Mouse (Mus musculus): ENCODE measurements around the gene 0610012G03Rik. TPM values are rescaled to one million over a fixed set of nuclear protein-coding genes. Genes with fewer than 3 reads are reported as not detected.

0610012G03Rik gene
- 49.6 and 74.2 TPM in 2 replicates for polyA plus RNA-seq (2012; rRNA removed)

DNA sequence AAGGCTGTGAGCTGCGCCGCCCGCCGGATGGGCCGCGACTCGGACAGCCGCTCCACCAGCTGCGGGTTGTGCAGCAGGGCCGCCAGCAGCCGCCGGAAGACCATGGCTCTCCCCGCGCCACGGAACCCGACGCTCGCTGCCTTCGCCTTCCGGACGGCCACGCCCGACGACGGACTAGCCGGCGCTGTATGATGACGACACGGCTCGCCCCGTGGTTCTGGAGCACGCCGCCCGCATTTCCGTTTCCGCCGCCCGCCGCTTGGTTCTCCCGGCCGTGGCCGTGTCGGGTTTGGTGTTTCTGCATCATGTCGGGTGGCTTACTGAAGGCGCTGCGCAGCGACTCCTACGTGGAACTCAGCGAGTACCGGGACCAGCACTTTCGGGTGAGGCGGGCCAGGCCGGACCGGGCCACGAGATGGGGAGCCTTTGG, at the start of gene 0610012G03Rik, which contains the start of gene Ncbp2:
TSS of gene 0610012G03Rik (minus strand) at position 150 of the 430 bp plus-strand sequence.
TSS of gene Ncbp2 (plus strand) at position 169 of the 430 bp plus-strand sequence.
- under 1% methylated on average over 55 of the region's 55 CpGs for WGBS
- TF ChIP-seq CTCF (IDR thresholded peaks at IDR 0.05; ENCODE audit: insufficient read depth, low read length) (no peak), POLR2A (IDR thresholded peaks at IDR 0.05; ENCODE audit: borderline replicate concordance, extremely low read depth, low read depth, low read length) (peak; percentile 76)
- peak; percentile 97 for DNase-seq
- Histone ChIP-seq H3K4me3 (replicated peaks; ENCODE audit: extremely low read depth, low read depth, low read length) (peak within 1 kb of the TSS; percentile 99), H3K4me1 (ENCODE audit: control insufficient read depth, insufficient read depth, low read length) (peaks cover 7% of the 10 kb centered on the region; the same call in 1 of the 2 replicates)

DNA sequence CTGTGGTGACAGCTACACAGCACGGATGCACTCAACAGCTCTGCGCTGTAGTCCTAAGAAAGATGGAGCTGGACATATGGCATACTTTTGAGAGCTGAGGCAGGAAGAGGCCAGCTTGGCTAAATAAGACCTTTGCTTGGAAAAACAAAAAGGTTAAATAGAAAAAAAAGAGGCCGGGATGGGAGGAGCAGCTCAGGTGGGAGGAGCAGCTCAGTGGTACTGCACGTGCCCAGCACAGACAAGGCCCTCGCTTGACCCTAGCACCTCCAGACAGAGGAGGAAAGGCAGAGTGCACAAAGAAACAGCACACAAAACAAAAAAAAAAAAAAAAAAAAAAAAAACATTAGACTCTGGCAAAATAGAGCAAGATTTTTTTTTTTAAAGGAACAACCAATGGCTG, 48.1 kb upstream of the 0610012G03Rik start:
- DNase-seq: no peak
- TF ChIP-seq POLR2A (IDR thresholded peaks at IDR 0.05; ENCODE audit: borderline replicate concordance, extremely low read depth, low read depth, low read length) (no peak), CTCF (IDR thresholded peaks at IDR 0.05; ENCODE audit: insufficient read depth, low read length) (no peak)
- no peaks in the 10 kb centered on the region for H3K4me1 ChIP-seq (ENCODE audit: control insufficient read depth, insufficient read depth, low read length)
- H3K4me3 ChIP-seq (replicated peaks; ENCODE audit: extremely low read depth, low read depth, low read length): no peak overlapping the region
- WGBS: 77% methylated on average over 5 of the region's 5 CpGs

DNA sequence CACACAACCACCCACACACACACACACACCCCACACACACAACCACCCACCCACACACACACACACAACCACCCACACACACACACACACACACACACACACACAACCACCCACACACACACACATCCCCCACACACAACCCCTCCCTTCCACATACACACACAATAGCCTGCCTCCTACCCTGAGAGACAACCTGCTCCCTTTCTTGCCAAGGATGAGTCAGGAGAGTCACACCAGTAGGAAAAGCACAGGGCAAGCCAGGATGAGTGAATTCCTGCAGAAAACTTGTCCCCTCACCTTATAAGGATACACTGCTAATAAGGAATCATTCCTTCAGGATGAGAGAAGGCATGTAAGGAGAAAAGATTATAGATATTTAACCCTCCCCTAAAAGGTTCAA, 45.7 kb upstream of the 0610012G03Rik start:
- TF ChIP-seq CTCF (IDR thresholded peaks at IDR 0.05; ENCODE audit: insufficient read depth, low read length) (no peak), POLR2A (IDR thresholded peaks at IDR 0.05; ENCODE audit: borderline replicate concordance, extremely low read depth, low read depth, low read length) (no peak)
- Histone ChIP-seq H3K4me3 (replicated peaks; ENCODE audit: extremely low read depth, low read depth, low read length) (no peak overlapping the region), H3K4me1 (ENCODE audit: control insufficient read depth, insufficient read depth, low read length) (no peaks in the 10 kb centered on the region)
- no peak for DNase-seq

DNA sequence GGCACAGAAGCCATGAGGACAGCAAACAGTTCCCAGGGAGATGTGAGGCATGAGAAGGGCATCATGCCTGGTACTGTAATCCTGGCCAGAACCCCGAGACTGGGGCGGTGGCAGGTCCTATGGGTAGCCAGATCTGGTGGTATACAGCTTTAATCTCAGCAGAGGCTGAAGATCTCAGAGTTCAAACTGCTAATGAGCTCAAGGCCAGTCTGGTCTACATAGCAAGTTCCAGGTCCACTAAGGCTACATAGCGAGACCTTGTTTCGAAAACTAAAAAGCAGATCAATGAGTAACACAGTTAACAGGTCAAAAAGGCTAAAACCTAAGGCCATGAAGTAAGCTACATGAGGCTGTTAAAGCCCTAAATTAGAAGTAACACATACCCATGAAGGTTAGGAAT, 44.9 kb upstream of the 0610012G03Rik start:
- no peak for DNase-seq
- no peaks in the 10 kb centered on the region for H3K4me1 ChIP-seq (ENCODE audit: control insufficient read depth, insufficient read depth, low read length)
- 96% methylated on average over 4 of the region's 4 CpGs for WGBS
- no peak for TF ChIP-seq POLR2A (IDR thresholded peaks at IDR 0.05; ENCODE audit: borderline replicate concordance, extremely low read depth, low read depth, low read length)
- no peak overlapping the region for H3K4me3 ChIP-seq (replicated peaks; ENCODE audit: extremely low read depth, low read depth, low read length)

DNA sequence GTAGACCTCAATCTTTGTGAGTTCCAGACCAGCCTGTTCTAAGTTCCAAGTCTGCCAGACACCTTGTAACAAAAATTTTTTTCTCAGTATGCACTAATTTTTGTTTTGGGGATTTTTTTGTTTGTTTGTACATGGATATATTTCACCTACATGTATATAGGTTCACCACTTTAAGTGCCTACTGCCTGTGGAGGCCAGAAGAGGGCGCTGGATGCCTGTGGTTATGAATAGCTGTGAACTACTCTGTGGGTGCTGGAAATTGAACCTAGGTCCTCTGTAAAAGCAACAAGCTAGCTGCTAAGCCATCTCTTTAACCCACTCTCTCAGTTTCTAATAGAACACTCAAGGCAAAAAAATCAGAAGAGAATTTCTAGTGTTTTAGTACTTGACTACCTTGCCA, 43.7 kb upstream of the 0610012G03Rik start:
- 46% methylated on average over 1 of the region's 1 CpGs for WGBS
- TF ChIP-seq CTCF (IDR thresholded peaks at IDR 0.05; ENCODE audit: insufficient read depth, low read length): 0 out of 2 replicates have a peak, but pooled peaks have one; percentile 15
- TF ChIP-seq POLR2A (IDR thresholded peaks at IDR 0.05; ENCODE audit: borderline replicate concordance, extremely low read depth, low read depth, low read length): no peak
- Histone ChIP-seq H3K4me3 (replicated peaks; ENCODE audit: extremely low read depth, low read depth, low read length) (no peak overlapping the region), H3K4me1 (ENCODE audit: control insufficient read depth, insufficient read depth, low read length) (no peaks in the 10 kb centered on the region)
- DNase-seq: no peak

DNA sequence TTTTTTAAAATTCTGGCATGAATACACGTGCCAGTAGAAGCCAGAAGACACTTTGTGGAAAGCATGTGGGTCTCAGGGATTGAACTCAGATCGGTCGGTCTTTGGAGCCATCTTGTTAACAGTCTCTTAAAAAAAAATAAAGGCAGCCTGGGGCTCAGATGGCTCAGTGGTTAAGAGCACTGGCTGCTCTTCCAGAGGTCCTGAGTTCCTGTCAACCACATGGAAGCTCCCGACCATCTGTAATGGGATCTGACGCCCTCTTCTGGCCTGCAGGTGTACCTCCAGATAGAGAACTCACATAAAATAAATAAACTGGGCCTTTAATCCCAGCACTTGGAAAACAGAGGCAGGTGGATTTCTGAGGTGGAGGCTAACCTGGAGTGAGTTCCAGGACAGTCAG, 32.7 kb upstream of the 0610012G03Rik start:
- DNase-seq: no peak
- Histone ChIP-seq H3K4me1 (ENCODE audit: control insufficient read depth, insufficient read depth, low read length) (no peaks in the 10 kb centered on the region), H3K4me3 (replicated peaks; ENCODE audit: extremely low read depth, low read depth, low read length) (no peak overlapping the region)
- TF ChIP-seq CTCF (IDR thresholded peaks at IDR 0.05; ENCODE audit: insufficient read depth, low read length) (no peak), POLR2A (IDR thresholded peaks at IDR 0.05; ENCODE audit: borderline replicate concordance, extremely low read depth, low read depth, low read length) (no peak)
- 83% methylated on average over 5 of the region's 5 CpGs for WGBS

DNA sequence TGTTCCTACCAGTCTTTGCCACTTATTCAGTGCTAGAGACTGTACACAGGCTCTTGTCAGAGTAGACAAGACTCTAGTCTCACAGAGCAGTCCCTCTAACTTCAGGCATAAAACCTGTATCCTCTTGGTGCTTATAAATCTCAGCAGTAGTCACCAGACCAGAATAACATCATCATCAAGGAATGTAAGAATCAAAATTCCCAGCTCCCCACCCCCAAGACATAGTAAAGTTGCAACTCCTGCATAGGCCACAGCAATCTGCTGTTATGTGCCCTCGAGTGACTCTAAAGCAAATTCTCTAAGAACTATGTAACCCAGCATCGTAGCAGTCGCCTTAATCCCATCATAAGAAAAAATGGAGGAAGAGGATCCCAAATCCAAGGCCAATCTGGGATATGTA, 31.2 kb upstream of the 0610012G03Rik start:
- Histone ChIP-seq H3K4me3 (replicated peaks; ENCODE audit: extremely low read depth, low read depth, low read length) (no peak overlapping the region), H3K4me1 (ENCODE audit: control insufficient read depth, insufficient read depth, low read length) (no peaks in the 10 kb centered on the region)
- DNase-seq: no peak
- no peak for TF ChIP-seq CTCF (IDR thresholded peaks at IDR 0.05; ENCODE audit: insufficient read depth, low read length)
- TF ChIP-seq POLR2A (IDR thresholded peaks at IDR 0.05; ENCODE audit: borderline replicate concordance, extremely low read depth, low read depth, low read length): no peak
- 87% methylated on average over 3 of the region's 3 CpGs for WGBS

DNA sequence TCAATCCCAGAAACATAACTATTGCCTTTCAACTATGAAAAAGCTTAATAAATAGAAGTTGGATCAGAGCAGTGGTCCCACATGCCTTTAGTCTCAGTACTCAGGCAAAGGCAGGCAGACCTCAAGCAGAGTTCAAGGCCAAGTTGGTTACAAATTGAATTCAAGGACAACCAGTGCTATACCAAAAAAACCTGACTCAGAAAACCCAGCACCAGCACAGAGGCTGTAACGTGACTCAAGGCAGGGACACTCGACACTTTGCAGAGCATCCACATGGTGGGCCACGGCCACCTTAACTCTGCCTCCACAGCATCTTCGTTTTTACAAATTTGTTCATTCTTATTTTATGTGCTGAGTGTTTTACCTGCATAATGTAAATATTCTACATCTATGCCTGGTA, 27.0 kb upstream of the 0610012G03Rik start:
- H3K4me1 ChIP-seq (ENCODE audit: control insufficient read depth, insufficient read depth, low read length): no peaks in the 10 kb centered on the region
- DNase-seq: no peak
- 90% methylated on average over 4 of the region's 4 CpGs for WGBS
- no peak overlapping the region for H3K4me3 ChIP-seq (replicated peaks; ENCODE audit: extremely low read depth, low read depth, low read length)
- TF ChIP-seq CTCF (IDR thresholded peaks at IDR 0.05; ENCODE audit: insufficient read depth, low read length): no peak
- no peak for TF ChIP-seq POLR2A (IDR thresholded peaks at IDR 0.05; ENCODE audit: borderline replicate concordance, extremely low read depth, low read depth, low read length)

DNA sequence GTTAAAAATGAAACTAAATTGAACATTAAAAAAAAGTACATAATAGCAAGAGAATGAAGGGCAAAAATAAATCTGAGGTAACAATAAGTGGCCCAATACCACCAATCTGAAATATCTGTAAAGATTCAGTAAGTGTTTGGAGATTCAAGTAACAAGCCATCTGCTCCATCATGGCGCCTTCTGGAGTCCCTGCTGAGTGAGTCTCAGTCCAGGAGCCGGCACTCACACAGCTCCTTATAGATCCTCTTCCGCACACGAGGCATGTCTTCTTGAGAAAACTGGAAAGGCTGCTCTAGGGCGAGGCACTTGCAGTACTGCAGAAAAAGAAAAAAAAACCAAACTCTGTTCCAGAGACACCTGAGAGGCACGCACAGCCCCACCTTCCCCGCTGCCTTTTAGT, 14.9 kb upstream of the 0610012G03Rik start:
- TF ChIP-seq POLR2A (IDR thresholded peaks at IDR 0.05; ENCODE audit: borderline replicate concordance, extremely low read depth, low read depth, low read length) (no peak), CTCF (IDR thresholded peaks at IDR 0.05; ENCODE audit: insufficient read depth, low read length) (no peak)
- Histone ChIP-seq H3K4me1 (ENCODE audit: control insufficient read depth, insufficient read depth, low read length) (no peaks in the 10 kb centered on the region), H3K4me3 (replicated peaks; ENCODE audit: extremely low read depth, low read depth, low read length) (no peak overlapping the region)
- DNase-seq: no peak
- WGBS: 85% methylated on average over 7 of the region's 7 CpGs

DNA sequence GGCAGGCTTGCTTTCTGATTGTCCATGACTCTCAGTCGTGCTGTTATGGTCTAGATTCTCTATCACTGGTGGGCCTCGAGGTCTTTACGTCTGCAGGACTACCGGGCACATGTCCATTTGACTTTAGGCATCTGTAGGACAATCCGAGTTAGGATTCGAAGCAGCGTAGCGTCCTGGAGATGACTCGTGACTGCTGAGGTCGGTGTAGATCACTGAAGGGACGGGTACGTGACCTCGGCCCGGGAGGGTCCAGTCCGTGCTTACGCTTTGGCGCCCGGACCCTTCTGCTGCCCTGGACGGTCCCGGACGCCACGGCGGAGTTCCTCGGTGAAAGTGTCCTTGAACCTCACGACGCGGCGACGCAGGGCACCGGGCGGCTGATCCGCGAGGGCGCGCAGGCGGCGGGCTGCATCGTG, 385 bp downstream of the 0610012G03Rik start:
- no peak for DNase-seq
- Histone ChIP-seq H3K4me1 (ENCODE audit: control insufficient read depth, insufficient read depth, low read length) (peaks cover 7% of the 10 kb centered on the region; the same call in 1 of the 2 replicates), H3K4me3 (replicated peaks; ENCODE audit: extremely low read depth, low read depth, low read length) (peak overlapping the region; percentile 99)
- WGBS: 2% methylated on average over 38 of the region's 38 CpGs
- TF ChIP-seq CTCF (IDR thresholded peaks at IDR 0.05; ENCODE audit: insufficient read depth, low read length) (no peak), POLR2A (IDR thresholded peaks at IDR 0.05; ENCODE audit: borderline replicate concordance, extremely low read depth, low read depth, low read length) (no peak)
